Mouse (Mus musculus) limb, embryonic 14.5 days (tissue): Measurements from ENCODE around the gene Nfam1. TPM values are rescaled to one million over a fixed set of nuclear protein-coding genes. Genes with fewer than 3 reads are reported as not detected.

Source experiments
- ATAC-seq: fragments of 200-750 bp; cut with Nextera tagmentation; 2 replicates; pipeline ENCODE4 v1.8.0; 2017; ENCODE audit warnings: low read depth, moderate number of reproducible peaks, moderate TSS enrichment; ENCODE audit not compliant: low FRiP score
- DNase-seq: peaks from one replicate; pipeline ENCODE4 v3.0.0-alpha.2; 2015; ENCODE audit warnings: low spot score
- H3K27ac ChIP-seq: fragments of 300-500 bp; sonication (generic); replicated peaks from 2 replicates; pipeline ENCODE4 v1.5.1; 2014; ENCODE audit warnings: low read depth, mild to moderate bottlenecking, low read length, moderate library complexity, mixed read lengths
- H3K27me3 ChIP-seq: fragments of 300-500 bp; sonication (generic); 2 replicates; pipeline ENCODE4 v1.6.1; 2014; ENCODE audit warnings: low read length, mixed read lengths; ENCODE audit not compliant: control insufficient read depth, insufficient read depth
- H3K36me3 ChIP-seq: fragments of 300-500 bp; sonication (generic); 2 replicates; pipeline ENCODE4 v1.6.1; 2014; ENCODE audit warnings: mild to moderate bottlenecking, low read length, moderate library complexity, mixed read lengths; ENCODE audit not compliant: control insufficient read depth, insufficient read depth
- H3K4me1 ChIP-seq: fragments of 300-500 bp; sonication (generic); 2 replicates; pipeline ENCODE4 v1.6.1; 2014; ENCODE audit warnings: antibody characterized with exemption, low read length, mixed read lengths; ENCODE audit not compliant: control insufficient read depth, insufficient read depth
- H3K4me2 ChIP-seq: fragments of 300-500 bp; sonication (generic); replicated peaks from 2 replicates; pipeline ENCODE4 v1.6.1; 2014; ENCODE audit warnings: low read depth, mild to moderate bottlenecking, low read length, moderate library complexity; ENCODE audit not compliant: severe bottlenecking
- H3K4me3 ChIP-seq: fragments of 300-500 bp; sonication (generic); replicated peaks from 2 replicates; pipeline ENCODE4 v1.5.1; 2014; ENCODE audit warnings: low read length
- H3K9ac ChIP-seq: fragments of 300-500 bp; sonication (generic); 2 replicates; pipeline ENCODE4 v1.6.1; 2014; ENCODE audit warnings: mild to moderate bottlenecking, low read depth, low read length, moderate library complexity; ENCODE audit not compliant: severe bottlenecking
- H3K9me3 ChIP-seq: fragments of 300-500 bp; sonication (generic); 2 replicates; pipeline ENCODE4 v1.6.1; 2016; ENCODE audit warnings: low read length; ENCODE audit not compliant: control insufficient read depth
- POLR2A ChIP-seq: fragments of 200-500 bp; IDR thresholded peaks from 2 replicates; pipeline ENCODE4 v1.8.0; 2012; ENCODE audit warnings: inconsistent platforms, mild to moderate bottlenecking, moderate library complexity, borderline replicate concordance; ENCODE audit not compliant: insufficient read depth, insufficient read length; ENCODE audit errors: extremely low read depth
- WGBS: fragments of 180-500 bp; shearing (Covaris S2); extraction: QIAGEN DNeasy Blood & Tissue Kit; methylation state at CpG from one replicate; pipeline ENCODE4 v1.1.7; 2014; 5-methylcytosine and 5-hydroxymethylcytosine counted together
- polyA plus RNA-seq, 2 experiments: library from polyadenylated mRNA; depleted of rRNA in 1 of 2; stranded (reverse) in 1 of 2; unstranded in 1 of 2; fragments of >200 nt; fragmentation: Nextera tagmentation in 1 of 2; extraction: Ambion mirVana in 1 of 2; gene quantifications; 2 replicates each; pipeline versions ENCODE4 v1.2.1 to v1.2.3; 2012 to 2014

The Nfam1 gene
- polyA plus RNA-seq, 2 experiments = 3.5 to 4.0 TPM

DNA sequence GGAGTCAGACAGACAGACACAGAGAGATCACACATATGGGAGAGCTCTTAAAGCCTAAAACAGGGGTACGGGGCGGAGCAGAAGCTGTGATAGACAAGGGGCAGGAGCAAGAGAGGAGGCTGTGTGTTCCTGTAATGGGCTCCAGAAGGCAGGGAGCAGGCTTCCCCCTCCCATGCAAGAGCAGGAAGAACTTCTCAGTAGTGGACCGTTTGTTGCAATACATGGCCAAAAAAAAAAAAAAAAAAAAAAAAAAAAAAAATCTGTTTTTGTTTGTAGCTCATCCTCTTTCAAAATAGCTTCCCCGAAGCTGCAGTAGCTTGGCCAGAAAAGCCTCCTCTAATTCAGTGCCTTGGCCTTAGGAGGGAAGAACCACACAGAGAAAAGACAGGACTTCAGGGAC lies 2.2 kb downstream of the Nfam1 start:
- TF ChIP-seq POLR2A = no peak
- Histone ChIP-seq H3K4me1 (peaks cover 26% of the 10 kb centered on the region), H3K9ac (no peak overlapping the region), H3K27ac (no peak overlapping the region), H3K36me3 (no peaks in the 10 kb centered on the region), H3K9me3 (no peaks in the 10 kb centered on the region), H3K4me3 (no peak overlapping the region), H3K27me3 (0 out of 2 replicates have a peak, but pooled peaks cover 11% of the 10 kb centered on the region), H3K4me2 (no peak overlapping the region)
- DNase-seq = no peak
- 43% methylated on average over 4 of the region's 4 CpGs for WGBS
- ATAC-seq = no peak

DNA sequence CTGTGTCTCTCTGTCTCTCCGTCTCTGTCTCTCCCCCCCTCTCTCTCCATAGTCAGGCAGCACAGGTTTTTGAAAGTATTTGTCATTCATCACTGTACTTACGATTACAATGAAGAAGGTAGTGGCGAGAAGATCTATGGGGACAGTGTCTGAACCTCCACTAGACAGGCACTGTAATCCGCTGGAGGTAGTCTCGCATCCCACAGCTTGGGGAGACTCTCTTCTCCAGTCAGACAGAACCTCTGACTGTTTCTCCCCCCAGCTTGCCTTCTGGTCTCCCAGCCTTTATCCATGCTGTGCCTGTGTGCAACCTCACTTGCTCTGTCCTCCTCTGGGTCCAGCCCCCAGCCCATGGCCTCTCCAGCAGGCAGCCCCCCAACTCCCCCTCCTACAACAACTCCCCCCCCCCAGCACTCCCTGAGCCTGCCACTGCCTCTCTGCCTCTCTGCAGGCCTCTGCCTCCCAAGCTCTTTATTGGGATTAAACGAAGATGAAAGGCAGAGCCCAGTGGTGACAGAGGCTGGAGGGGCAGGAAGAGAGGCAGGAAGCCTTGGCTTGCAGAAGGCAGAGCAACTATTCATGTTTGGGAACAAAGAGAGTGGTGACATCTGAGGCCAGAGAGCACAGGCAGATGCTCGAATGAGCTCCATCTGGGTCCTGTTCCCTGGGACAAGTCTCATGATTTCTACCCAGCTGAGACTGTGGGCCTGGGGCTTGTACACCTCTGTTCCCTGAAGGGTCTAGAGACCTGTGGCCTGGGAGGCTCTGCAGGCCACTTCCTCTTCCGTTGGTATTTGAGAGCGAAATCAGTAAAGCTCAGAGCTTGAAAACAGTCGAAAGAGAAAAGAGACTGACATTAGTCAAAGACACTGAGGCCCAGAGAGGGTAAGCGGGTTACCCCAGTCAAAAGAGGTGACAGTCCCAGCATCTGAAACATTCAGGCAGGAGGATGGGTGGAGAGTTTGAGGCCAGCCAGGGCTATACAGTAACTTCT lies 3.1 kb downstream of the Nfam1 start:
- no peak overlapping the region for H3K27ac ChIP-seq
- WGBS = 45% methylated on average over 11 of the region's 11 CpGs

GRCm38 (mm10) chr15:83026129-83026528 lies 7.0 kb downstream of the Nfam1 start:
- ATAC-seq (no peak), DNase-seq (no peak)
- Histone ChIP-seq H3K4me2 (peak overlapping the region; percentile 24; the same call in 1 of the 2 replicates), H3K9ac (no peak overlapping the region), H3K27ac (peak overlapping the region; percentile 59; the same call in 1 of the 2 replicates), H3K36me3 (no peaks in the 10 kb centered on the region), H3K4me1 (peaks cover 26% of the 10 kb centered on the region), H3K4me3 (no peak overlapping the region), H3K27me3 (no peaks in the 10 kb centered on the region), H3K9me3 (no peaks in the 10 kb centered on the region)
- TF ChIP-seq POLR2A = no peak
- WGBS = 34% methylated on average over 8 of the region's 8 CpGs

More for the DNA sequence above, 3.1 kb downstream of the Nfam1 start:
- DNase-seq = no peak
- TF ChIP-seq POLR2A = no peak
- Histone ChIP-seq H3K9ac (no peak overlapping the region), H3K36me3 (no peaks in the 10 kb centered on the region), H3K9me3 (no peaks in the 10 kb centered on the region), H3K4me1 (peaks cover 35% of the 10 kb centered on the region), H3K27me3 (0 out of 2 replicates have a peak, but pooled peaks cover 8% of the 10 kb centered on the region), H3K4me2 (no peak overlapping the region), H3K4me3 (no peak overlapping the region)
- no peak for ATAC-seq

DNA sequence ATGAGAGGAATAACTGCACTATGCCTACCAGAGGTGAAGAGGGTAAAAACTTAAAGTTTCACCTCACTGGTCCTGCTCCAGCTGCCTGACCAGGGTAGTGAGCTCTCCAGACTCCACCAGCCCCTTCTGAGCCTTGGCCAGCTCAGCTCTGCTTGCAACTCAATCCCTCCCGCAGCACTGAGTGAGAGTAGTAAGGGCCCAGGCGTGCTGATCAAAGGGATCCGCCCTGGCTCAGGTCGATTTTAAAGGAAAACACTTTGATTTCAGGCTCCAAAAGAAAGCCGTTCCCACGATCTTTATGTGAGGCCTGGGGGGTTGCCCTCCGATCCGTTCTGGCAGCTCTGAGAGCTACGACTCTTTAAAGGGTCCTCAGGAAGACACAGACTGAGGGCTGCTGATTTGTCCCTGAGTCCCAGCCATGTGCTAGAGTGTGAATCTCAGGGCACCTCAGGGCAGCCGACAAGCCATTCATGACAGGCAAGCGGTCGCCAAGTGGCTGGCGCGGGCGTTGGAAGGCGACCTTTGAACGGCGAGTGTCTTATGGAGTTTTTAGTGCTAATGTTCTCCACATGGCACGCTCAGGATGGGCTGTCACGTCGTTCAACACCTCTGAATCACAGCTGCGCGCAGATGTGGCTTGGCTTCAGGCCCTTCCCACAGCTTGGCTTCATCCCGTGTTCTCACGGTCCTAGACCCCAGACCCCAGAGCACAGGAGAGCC lies 7.9 kb downstream of the Nfam1 start:
- Histone ChIP-seq H3K27me3 (no peaks in the 10 kb centered on the region), H3K4me3 (0 out of 2 replicates have a peak overlapping the region, but pooled peaks have one; percentile 3), H3K4me1 (peaks cover 25% of the 10 kb centered on the region), H3K36me3 (no peaks in the 10 kb centered on the region), H3K27ac (0 out of 2 replicates have a peak overlapping the region, but pooled peaks have one; percentile 28), H3K9ac (no peak overlapping the region), H3K4me2 (peak overlapping the region; percentile 24), H3K9me3 (no peaks in the 10 kb centered on the region)
- DNase-seq (peak; percentile 77), ATAC-seq (peak; percentile 82)
- no peak for TF ChIP-seq POLR2A
- WGBS = 7% methylated on average over 25 of the region's 25 CpGs

GRCm38 (mm10) chr15:83022947-83023346 lies 10.2 kb downstream of the Nfam1 start:
- WGBS = 40% methylated on average over 8 of the region's 8 CpGs
- H3K9me3 ChIP-seq = no peaks in the 10 kb centered on the region
- H3K27me3 ChIP-seq = no peaks in the 10 kb centered on the region
- no peaks in the 10 kb centered on the region for H3K36me3 ChIP-seq
- H3K27ac ChIP-seq = no peak overlapping the region
- H3K4me2 ChIP-seq = no peak overlapping the region
- H3K4me3 ChIP-seq = no peak overlapping the region
- ATAC-seq (no peak), DNase-seq (no peak)
- H3K9ac ChIP-seq = no peak overlapping the region
- peaks cover 31% of the 10 kb centered on the region for H3K4me1 ChIP-seq
- TF ChIP-seq POLR2A = no peak
